Mouse (Mus musculus) ES-E14 (cell line): ENCODE measurements around the gene Fam213b.

Experiments used
- HCFC1 ChIP-seq: IDR thresholded peaks from 2 replicates; pipeline ENCODE4 v1.6.1; 2012; ENCODE audit warnings: low read length, inconsistent platforms, borderline replicate concordance; ENCODE audit not compliant: insufficient read depth
- ZC3H11A ChIP-seq: IDR thresholded peaks from 2 replicates; pipeline ENCODE4 v1.6.1; 2012; ENCODE audit warnings: low read depth, mild to moderate bottlenecking, inconsistent platforms, low read length, borderline replicate concordance

DNA sequence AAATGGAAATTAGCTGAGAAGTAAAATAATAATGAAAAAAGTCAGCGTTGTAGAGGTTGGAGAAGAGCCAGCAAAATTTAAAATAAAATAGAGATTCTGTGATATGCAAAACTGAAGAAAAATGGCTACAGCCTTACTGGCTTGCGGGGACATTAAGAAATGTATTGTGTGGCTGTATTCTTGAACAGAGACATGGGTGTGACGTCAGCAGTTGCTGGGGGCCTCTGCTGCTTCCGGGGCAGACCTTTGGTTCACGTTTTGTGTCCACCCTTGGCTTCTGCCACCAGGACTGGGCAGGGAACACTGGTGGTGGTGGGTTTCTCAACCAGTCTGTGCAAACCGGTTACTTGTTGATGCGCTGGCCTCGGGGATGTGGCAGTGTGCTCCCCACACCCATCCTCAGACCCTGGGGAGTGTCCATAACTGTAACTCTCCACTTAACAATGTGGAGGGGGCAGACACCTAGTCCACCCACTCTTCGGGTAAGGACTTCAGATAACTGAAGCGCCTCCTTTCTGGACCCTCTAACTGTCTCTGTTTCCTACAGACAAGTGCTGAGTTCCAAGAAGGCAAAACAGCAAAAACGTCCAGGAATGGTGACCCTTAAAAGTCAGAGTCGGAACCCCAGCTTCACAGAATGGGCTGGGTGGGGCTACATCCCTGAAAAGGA lies 44.1 kb downstream of the Fam213b start:
- no peak for TF ChIP-seq HCFC1
- no peak for TF ChIP-seq ZC3H11A
